Mouse (Mus musculus): ENCODE measurements around the gene Rtl5. TPM values are rescaled to one million over a fixed set of nuclear protein-coding genes. Genes with fewer than 3 reads are reported as not detected.

Gene Rtl5
- polyA plus RNA-seq, 1 experiment from 2014 or later = 0.18 TPM

- no peak for DNase-seq (ENCODE audit: low spot score)
Observed at GRCm38 (mm10) chrX:102017213-102017923, 53.7 kb downstream of the Rtl5 start.

Other genes with a start within 250 kb of the Rtl5 start
- 0.59 and 0.62 TPM in 2 replicates for gene Nhsl2, start 221.9 kb downstream of the Rtl5 start, polyA plus RNA-seq (2015; fragmentation: Nextera tagmentation; extraction: Ambion mirVana)
- 68.0 and 70.3 TPM in 2 replicates for gene Pin4, start 48.1 kb upstream of the Rtl5 start, polyA plus RNA-seq (2015; fragmentation: Nextera tagmentation; extraction: Ambion mirVana)
- gene Ercc6l, start 85.8 kb upstream of the Rtl5 start, polyA plus RNA-seq (2015; fragmentation: Nextera tagmentation; extraction: Ambion mirVana) = 10.4 and 11.3 TPM in 2 replicates
- gene Rps4x, start 118.1 kb upstream of the Rtl5 start, polyA plus RNA-seq (2015; fragmentation: Nextera tagmentation; extraction: Ambion mirVana) = 978 and 998 TPM in 2 replicates
- 1.3 and 1.4 TPM in 2 replicates for gene Cited1, start 180.9 kb upstream of the Rtl5 start, polyA plus RNA-seq (2015; fragmentation: Nextera tagmentation; extraction: Ambion mirVana)